Mouse (Mus musculus): ENCODE data around the gene Kifc3.

DNA sequence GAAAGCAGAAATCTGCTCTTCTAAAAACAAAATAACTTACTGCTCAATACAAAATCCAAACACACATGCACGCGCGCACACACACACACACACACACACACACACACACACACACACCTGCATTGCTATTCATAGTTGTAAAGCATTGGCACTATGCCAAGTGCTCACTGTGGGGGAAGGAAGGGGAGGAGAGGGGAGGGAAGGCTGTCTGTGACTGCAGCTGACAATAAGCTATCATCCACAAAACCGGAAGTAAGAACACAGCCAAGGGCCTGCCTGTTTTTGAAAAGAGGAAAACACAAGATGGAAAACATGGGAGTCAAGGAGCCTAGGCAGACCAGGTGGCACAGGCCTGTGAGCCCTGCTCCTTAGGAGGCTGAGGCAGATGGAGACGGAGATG lies 42.6 kb upstream of the Kifc3 start:
- TF ChIP-seq CTCF (IDR thresholded peaks at IDR 0.05; ENCODE audit: low read depth) (no peak), EP300 (IDR thresholded peaks at IDR 0.05; ENCODE audit: low read depth) (no peak)

Measured in heart, postnatal 0 days (tissue).